Mouse (Mus musculus) heart, adult 9 months (tissue): ENCODE results near the gene Adamts12.
A peak's percentile ranks its signal among the peaks of the same experiment; 100 is the strongest.

Source experiments
- DNase-seq, 2 experiments: peaks; one replicate each; pipeline ENCODE4 v3.0.0; 2022; ENCODE audit warnings: low spot score in 2 of 2

The Adamts12 gene

GRCm38 (mm10) chr15:11283171-11283570 is 218.6 kb downstream of the Adamts12 start:
- DNase-seq: no peak

- DNase-seq: no peak
Measured at GRCm38 (mm10) chr15:11287780-11288179, 223.2 kb downstream of the Adamts12 start.

- DNase-seq: no peak
Measured at GRCm38 (mm10) chr15:11292246-11292645, 227.7 kb downstream of the Adamts12 start.

GRCm38 (mm10) chr15:11295016-11295415 is 230.4 kb downstream of the Adamts12 start:
- DNase-seq: no peak

- DNase-seq: no peak
Measured at GRCm38 (mm10) chr15:11297960-11298359, 233.4 kb downstream of the Adamts12 start.

- DNase-seq: no peak
Measured at GRCm38 (mm10) chr15:11317077-11317476, 252.5 kb downstream of the Adamts12 start.

- peak in 1 of 2 experiments; percentile 28 for DNase-seq
Measured at GRCm38 (mm10) chr15:11320481-11320880, 255.9 kb downstream of the Adamts12 start.

GRCm38 (mm10) chr15:11339467-11340180 is 275.0 kb downstream of the Adamts12 start:
- DNase-seq: no peak

- DNase-seq: no peak
Measured at GRCm38 (mm10) chr15:11355865-11356264, 291.3 kb downstream of the Adamts12 start.

- no peak for DNase-seq
Measured at GRCm38 (mm10) chr15:11357501-11357900, 292.9 kb downstream of the Adamts12 start.

GRCm38 (mm10) chr15:11360888-11361287 is 296.3 kb downstream of the Adamts12 start:
- no peak for DNase-seq

GRCm38 (mm10) chr15:11361824-11362223 is 297.2 kb downstream of the Adamts12 start:
- DNase-seq: no peak

GRCm38 (mm10) chr15:11364112-11364511 is 299.5 kb downstream of the Adamts12 start:
- DNase-seq: no peak

GRCm38 (mm10) chr15:11364795-11365194 is 300.2 kb downstream of the Adamts12 start:
- no peak for DNase-seq

- no peak for DNase-seq
Measured at GRCm38 (mm10) chr15:11369572-11369971, 305.0 kb downstream of the Adamts12 start.

- no peak for DNase-seq
Measured at GRCm38 (mm10) chr15:11370477-11371085, 306.0 kb downstream of the Adamts12 start.

GRCm38 (mm10) chr15:11379431-11380086 is 315.0 kb downstream of the Adamts12 start:
- no peak for DNase-seq

- no peak for DNase-seq
Measured at GRCm38 (mm10) chr15:11380087-11380530, 315.5 kb downstream of the Adamts12 start.

- no peak for DNase-seq
Measured at GRCm38 (mm10) chr15:11380616-11381015, 316.0 kb downstream of the Adamts12 start.

- no peak for DNase-seq
Measured at GRCm38 (mm10) chr15:11382585-11382984, 318.0 kb downstream of the Adamts12 start.

GRCm38 (mm10) chr15:11383796-11384195 is 319.2 kb downstream of the Adamts12 start:
- no peak for DNase-seq

GRCm38 (mm10) chr15:11392903-11393302 is 328.3 kb downstream of the Adamts12 start:
- no peak for DNase-seq

- DNase-seq: no peak
Measured at GRCm38 (mm10) chr15:11396421-11396820, 331.8 kb downstream of the Adamts12 start.
